Mouse (Mus musculus): ENCODE measurements at regions not wholly inside any gene's neighbourhood (a gene's known extent, or its start where the extent isn't known, plus 50 kb on each side); places are given as distances from the start of the nearest gene placed in this dataset.

DNA sequence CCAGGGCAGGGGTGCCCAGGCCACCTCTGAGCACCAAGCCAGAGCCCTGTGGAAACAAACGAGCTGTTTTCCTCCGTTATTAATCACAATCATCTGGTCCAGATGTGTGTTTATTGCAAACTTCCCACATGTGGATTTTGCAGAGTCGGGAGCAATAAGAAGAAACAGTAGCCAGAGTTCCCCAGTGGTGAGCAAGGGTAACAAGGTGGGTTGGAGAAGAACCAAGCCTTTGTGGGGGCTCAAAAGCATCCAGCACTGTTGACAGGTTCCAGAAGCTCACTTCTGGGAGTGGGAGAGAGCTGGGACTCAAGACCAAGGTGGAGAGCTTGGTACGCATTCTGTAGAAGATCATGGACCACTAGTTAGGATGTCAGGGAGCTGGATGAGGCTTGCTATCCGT lies 63.6 kb downstream of the Hif1an start:
- DNase-seq: no peak

DNA sequence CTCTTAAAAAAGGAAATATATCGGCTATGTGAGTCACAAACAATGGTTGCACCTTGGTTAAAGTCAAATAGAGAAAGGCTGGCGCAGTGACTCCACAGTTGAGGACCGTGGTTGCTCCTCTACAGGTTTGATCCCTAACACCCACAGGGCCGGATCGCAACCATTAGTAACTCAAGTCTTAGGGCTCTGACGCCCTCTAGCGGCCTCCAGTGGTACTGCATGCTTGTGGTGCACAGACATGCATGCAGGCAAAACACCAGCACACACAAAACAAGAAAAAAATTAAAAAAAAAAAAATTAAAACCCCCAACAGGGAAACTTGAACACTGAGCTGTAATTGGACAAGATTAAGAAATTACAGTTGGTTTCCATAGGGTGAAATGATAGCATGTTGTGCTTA lies 67.1 kb downstream of the Hif1an start:
- peak; percentile 7 for DNase-seq

DNA sequence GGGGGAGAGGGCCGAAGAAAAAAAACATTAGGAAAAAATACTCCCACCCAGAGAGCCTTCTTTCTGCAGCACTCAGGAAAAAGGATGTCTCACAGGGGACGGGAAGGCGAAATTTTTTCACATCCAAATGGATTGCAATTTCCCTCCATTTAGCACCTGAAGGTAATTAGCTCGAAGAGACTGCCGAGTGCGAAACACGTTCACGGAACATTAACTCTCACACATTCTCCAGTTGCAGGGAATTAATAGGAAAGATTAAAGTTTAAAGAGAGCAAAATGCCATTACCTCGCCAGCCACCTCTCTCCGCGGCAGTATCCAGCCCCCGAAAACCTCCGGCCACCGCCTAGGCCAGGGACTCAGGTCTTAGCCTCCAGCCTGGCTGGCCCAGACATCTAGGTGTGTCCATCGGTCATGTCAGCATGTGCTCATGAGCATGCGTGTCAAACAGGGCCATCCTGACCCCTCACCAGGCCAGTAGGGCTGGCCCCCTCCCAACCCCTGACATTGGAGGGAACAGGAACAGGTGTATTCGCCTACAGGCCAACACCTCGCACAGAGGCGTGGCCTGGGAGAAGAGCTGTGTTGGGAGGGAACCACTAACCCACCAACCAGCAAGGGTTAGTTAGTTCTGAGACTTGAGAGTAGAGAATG lies 68.8 kb downstream of the Hif1an start:
- DNase-seq: peak; percentile 33

DNA sequence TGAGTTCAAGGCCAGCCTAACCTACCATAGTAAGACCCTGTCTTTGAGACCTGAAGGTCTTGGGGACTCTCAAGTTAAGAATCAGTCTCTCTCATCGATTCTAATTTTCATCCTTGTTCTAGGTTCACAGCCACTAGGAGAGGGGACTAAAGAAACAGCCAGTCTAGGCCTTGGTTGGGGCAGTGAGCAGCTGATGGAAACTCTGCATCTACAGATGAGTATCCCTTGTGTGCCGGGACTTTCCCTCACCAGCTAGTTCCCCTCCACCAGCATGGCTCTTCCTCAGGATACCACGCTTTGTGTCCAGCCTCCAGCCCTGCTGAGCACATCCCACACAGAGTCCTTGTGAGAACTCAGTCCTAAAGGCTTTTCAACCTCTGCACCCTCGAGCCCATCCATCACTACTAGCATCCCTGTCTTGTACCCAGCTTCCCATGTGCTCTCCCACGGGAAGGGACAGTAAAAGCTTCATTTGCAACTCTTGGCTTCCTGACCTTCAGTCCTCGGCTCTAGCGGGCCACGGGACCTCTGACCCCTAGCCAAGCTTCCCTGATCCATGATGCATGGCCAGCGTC lies 74.6 kb downstream of the Hif1an start:
- DNase-seq: no peak

DNA sequence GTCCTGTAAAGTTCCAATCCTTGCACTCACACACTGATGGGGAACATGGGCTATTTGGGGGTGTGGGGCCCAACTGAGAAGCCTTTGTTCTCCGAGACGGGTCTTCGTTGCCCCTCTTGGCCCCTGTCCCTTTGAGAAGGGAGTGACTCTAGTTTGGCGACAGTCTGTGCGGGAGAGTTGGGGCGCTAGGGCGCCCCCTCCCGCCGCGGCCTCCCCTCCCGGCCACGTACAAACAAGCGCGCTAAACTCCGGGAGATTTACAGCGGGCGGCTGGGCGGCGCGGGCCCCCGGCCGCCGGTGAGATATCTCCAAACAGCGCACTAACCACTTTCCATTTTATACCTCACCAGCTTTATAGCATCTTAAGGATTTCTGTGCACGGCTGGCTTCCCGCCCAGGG lies 77.4 kb downstream of the Hif1an start:
- peak; percentile 11 for DNase-seq

DNA sequence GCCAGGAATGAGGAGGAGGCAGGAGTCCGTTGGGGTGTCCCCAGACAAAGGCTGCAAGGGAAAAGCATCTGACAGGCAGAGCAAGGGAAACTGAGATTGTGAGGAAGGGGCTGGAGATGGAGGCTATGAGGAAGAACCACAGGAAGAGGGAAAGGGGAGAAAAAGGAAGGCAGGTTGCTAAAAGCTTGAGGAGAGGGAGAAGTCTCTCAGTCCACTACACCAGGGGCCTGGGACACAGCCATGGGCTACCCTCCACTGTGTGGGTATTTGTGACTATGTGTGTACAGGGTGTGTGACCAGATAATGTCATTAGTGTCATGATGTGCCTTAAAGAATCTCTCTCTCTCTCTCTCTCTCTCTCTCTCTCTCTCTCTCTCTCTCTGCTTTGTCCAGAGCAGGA lies 77.9 kb downstream of the Hif1an start:
- DNase-seq: no peak

DNA sequence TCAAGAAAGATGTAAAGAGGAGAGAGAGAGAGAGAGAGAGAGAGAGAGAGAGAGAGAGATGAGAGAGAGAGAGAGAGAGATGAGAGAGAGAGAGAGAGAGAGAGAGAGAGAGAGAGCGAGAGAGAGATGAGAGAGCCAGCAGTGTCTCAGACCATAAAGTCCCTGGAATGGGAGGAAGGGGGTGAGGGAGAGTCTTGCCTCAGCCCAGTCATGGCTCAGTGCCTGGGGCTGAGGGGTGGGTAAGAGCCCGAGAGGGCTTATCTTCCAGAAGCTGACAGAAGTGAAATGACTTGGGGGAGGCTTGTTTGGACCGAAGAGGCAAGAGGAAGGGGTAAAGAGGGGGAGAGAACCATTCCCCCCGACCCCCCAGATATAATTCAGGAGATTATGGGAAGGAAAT lies 79.6 kb downstream of the Hif1an start:
- DNase-seq: no peak

DNA sequence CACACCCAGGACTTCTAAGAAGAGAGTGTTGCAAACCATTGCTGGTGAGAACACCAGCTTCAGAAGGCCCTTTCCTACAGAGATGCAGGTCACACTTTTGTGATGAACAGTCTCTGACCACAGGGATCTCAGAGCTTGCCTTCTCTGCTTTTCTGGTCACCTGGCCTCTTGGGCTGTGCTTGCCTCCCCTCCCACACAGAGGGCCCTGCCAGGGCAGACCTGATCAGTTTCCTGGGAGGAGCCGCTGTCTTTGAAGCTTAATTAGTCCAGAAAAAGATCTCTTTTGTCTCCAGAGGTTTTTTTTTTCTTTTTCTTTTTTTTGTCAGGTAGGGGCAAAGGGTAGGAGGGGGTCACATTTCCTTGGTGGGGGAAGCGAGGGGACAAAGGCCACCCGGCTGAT lies 81.7 kb downstream of the Hif1an start:
- DNase-seq: no peak

DNA sequence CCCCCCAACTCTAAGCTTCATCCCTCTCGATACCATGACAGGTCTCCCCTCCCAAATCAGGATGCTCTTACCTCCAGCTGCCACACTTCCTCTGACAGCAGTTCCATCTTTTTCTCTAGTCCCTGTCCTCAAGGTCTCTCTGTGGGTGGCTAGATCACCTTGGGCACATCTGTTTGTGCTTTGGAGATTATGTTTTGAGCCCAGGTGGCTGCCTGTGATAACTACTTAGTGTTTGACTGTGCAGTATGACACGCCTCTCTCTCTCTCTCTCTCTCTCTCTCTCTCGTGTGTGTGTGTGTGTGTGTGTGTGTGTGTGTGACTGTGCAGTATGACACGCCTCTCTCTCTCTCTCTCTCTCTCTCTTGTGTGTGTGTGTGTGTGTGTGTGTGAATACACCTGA lies 82.3 kb downstream of the Hif1an start:
- DNase-seq: no peak

DNA sequence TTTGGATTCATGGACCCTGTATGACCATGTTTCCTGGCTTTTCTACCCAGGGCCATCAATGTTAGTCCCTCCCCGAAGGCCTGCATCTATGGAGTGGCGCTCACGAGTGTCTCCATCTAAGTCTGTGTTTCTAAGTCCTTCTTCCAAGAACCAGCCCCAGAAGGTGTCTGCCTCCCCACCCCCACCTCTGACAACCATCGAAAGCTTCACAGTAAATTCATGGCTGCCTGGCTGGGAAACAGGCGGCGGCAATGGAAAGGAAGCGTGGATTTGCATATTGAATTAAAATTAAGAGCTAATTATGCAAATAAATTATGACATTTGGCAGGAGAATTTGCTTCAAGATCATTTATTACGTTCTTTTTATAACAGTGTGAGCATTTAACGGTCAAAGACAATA lies 83.9 kb downstream of the Hif1an start:
- DNase-seq: no peak

DNA sequence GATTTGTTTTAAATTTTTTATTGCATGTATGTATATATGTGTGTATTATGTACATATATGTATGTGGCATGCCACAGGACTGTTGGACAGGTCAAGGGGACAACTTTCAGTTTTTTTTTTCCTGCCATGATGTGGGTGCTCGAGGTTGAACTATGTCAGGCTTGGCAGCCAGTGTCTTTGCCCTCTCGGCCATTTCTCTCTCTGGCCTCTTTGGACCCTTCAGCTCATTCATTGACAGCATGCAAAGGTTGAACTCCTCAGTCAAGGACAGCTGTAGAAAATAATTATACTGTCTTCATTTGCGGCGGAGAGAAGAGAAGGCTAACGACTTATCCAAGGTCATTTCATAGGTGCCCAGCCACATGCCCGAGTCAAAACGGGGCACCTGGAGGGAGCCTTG lies 86.6 kb downstream of the Hif1an start:
- DNase-seq: peak; percentile 29

DNA sequence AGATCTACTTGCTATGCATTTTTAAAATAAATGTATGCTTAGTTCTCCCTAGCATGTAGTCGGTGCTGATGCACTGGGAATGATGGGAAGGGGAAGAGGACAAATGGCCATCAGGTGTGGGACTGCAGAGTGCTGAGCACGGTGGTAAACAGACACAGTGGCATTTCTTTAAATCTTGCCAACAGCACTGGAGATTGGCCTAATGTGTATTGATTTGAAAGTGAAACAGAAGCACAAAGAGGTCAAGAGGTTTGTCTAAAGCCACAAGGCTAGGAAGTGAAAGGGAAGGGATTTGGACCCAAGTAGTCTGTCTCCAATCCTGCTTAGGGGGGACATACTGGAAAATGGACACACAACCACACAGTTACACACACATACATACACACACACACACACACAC lies 88.2 kb downstream of the Hif1an start:
- DNase-seq: no peak

DNA sequence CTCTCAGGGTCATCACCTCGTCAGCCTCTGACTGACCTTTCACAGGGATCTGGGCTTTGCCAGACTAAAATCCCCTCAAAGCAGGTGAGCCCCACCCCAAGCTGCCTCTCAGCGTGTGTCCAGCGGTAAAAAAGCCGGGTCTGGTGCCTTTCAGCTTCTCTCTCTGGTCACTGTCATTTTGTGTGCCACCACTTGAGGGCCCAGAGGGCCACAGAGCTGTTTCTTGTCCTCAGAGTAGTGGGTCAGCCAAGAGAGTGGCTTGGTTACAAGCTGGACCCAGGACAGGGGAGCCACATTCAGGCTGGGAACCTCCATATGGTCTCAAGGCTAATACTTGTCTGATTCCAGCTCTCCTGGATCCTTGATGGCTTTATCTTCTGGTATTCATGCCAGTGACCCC lies 89.0 kb downstream of the Hif1an start:
- peak; percentile 32 for DNase-seq

DNA sequence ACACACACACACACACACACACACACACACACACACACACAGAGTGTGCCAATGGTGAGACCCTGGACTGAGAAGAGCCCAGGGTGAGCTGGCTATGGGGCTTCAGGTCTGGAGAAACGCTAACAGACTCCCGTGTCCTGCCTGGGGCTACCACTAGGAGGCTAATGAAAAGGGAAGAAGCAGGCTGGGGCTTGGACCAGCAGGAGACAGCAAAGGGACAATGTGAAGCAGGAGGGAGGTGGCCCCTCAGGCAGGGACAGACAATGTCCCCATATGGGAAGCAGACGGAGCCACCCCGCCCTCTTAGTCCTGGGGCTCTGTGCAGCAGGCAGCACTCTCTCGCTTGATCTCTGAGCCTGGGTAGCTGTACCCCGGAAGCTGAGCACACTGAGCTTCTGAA lies 93.1 kb downstream of the Hif1an start:
- DNase-seq: peak; percentile 58

DNA sequence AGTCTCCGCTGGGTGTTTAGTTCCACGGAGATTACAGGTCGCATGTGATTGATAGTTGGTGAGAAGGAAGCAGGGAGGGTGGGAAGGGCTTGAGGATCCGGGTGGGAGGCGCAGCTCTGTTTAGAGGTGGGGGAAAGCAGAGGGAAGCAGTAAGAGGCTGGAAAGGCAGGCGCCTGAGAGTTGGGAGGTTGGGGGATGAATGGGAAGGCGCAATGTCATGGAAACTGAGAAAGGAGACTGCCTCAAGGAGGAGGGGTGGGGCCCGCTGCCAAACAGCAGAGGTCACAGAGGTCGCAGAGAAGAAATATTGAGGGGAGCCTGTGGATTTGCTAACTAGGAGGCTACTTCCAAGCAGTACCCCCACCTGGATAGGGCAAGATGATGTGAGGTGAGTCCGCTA lies 96.5 kb upstream of the Pax2 start:
- no peak for DNase-seq

DNA sequence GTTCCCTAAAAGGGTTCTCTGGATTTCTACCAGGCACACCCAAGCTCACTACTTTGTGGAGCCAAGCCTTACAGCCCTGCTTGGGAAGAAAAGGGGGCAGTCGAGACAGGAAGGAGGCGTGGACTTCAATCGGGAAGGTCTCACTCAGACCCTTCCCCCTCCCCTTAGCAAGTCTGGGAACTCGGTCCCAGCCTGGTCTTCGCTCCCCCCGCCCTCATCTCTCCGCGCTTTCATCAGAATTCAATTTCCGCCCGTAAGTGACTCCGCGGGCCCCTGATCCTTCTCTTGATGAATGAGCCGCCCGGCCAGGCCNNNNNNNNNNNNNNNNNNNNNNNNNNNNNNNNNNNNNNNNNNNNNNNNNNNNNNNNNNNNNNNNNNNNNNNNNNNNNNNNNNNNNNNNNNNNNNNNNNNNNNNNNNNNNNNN lies 86.3 kb upstream of the Pax2 start:
- DNase-seq: no peak

DNA sequence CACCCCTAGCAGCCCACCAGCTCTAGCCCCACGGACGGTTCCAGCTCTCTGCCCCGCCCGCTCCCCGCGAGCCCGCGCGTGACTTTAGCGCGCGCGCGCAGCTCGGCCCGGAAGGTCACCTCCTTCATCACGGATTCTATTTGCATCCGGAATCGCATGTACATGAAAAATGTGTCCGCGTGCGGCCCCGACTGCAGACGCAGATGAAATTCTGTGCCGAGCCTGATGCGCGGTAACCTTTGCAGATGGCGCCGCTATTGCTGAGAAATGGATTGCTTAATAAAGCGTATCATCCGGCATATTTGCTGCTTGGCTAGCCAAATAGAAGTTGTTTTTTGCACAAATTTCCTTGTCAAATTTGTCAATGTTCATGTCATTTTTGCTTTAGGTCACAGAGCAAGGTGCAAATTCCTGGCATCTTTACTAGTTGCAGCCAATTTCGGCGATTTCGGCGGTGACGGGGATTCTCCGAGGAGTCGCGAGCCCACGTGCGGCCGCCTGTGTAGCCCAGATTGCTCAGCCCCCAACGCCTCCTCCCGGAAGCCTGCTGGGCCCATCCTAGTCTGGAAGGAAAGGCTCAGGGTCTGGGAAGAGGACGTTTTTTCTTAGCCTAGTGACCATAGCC lies 81.1 kb upstream of the Pax2 start:
- no peak for DNase-seq

DNA sequence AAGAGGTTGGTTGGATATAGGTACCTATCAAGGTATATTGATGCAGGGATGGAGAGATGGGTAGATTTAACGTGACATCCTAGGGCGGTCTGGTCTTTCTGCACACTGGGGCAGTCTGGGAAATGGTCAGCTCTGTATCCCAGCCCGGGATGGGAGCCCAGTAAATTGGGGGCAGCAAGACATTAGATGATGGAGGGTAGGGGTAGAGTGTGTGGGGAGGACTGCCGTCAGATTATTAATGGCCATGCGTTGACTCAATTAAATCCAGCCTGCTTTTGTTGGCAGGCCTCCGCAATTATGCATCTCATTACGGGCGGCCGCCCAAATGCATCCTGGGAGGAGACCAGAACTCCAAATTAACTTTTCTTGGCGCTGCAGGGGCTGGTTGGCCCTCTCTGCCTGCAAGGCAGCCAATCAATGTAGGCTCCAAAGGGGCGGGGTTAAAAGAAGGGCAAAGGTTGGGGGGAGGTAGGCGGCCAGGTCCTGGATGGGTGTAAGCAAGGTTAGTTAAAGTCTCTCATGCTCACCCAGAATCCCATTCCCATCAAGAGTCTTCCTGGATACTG lies 79.2 kb upstream of the Pax2 start:
- no peak for DNase-seq

DNA sequence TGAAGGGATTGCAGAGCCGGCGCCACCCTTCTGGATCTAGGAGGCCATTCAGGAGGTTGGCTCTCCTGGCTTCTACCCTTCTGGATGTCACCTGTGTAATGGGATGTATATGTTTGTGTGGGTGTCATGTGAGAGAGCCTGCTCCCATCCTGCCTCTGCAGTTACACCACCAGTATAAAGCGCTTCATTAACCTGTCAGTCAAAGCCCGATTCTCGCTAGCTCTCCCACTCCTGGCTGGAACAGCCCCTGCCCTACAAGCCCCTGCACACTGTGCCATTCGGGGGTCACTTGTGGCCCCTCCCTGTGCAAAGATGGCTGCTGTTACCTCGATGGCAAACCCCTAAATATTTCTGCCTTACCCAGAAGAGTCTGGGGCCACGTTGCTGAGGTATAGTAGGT lies 78.5 kb upstream of the Pax2 start:
- DNase-seq: no peak

DNA sequence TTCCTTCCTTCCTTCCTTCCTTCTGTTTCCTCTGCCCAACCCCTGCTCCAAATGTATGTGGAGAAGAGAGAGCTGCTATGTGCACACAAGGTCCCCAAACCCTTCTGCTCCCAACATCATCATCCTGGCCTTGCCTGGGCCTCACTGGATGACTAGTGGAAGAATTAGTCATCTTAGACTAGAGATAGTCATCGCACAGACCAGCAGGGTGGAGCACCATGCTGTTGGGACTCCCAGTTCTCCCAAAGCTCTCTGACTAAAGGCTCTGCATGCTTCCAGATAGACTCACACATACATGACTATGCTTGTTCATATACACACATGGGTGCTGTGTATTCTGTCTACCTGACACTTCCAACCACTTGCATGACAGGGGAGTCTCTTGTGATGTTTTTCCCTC lies 77.2 kb upstream of the Pax2 start:
- DNase-seq: no peak

DNA sequence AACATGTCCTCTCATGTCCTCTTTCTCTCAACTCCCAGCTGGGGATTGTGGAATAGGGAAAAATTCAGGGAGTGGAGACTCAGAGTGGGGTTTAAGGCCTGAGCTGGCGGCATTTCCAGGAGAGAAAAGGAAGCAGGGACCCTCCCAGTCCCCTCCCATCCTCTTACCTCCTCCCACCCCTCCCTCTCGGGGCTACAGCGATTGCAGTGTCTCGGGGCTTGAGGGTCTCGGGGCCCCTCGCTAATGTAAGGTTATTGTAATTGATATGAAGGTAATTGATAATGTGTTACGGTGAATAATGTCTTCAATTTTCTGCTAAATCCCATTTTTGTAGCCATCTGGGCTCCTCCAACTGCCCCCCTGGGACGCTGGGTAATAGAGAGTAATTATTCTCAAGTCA lies 74.2 kb upstream of the Pax2 start:
- no peak for DNase-seq

DNA sequence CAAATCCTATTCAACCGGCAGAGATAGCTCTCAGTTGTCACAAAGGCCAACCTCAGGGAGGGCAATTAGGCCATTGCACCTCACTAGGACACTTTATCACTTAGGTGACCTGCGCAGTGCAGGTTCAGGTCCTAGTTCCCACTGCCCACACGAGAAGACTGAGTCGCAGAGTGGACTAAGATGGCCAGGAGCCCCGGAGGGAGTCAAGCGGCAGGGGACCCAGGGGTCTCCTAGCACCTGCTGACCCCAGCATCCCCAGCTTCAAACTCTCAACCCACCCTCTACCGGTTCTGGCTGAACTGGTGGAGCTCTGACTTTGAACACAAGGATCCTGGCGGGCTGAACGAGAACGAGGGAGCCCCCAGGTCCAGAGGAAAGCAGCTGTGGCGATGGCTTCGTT lies 72.7 kb upstream of the Pax2 start:
- no peak for DNase-seq

DNA sequence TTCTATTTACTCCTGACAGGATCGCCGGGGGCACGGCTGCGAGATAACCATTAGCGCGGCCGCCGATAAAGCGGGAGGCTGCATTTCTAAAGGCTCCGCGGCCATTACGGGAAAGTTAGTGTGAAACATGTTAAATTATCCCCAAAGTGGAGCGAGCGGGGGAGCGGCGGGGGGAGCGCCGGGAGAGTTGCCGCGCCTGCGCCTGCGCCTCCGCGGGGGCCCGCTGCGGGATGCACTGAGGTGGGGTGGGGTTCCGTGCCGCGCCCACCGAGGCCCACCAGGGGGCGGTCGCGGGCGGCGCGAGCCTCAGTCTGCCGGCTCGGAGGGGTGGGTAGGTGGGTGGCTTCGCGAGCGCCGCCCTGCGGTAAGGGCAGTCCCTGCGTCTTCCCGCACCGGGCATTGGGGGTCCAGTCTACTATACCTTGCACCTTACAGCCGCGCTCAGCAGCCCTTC lies 71.8 kb upstream of the Pax2 start:
- DNase-seq: peak; percentile 50

DNA sequence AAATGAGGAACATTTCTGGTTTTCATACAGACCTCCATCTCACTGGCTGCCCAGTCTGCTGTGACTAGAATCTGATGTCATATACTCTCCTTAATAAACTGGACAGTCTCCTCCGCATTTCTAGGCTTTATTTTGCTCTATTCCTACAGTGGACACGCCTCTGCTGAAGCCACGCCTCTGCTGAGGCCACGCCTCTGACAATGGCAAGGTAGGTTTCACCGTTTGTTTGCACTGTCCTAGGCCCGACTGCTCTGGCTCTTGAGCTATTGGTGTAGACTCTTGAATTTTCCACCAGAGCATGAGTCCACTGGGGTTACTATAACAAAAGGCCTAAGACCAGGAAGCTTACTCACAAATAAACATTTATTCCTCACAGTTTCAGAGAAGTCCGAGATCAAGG lies 69.8 kb upstream of the Pax2 start:
- no peak for DNase-seq
